Mouse (Mus musculus): ENCODE results near the gene Ntrk2.

- TF ChIP-seq CTCF (conservative IDR thresholded peaks at IDR 0.05; ENCODE audit: low read length) (no peak), POU5F1 (IDR thresholded peaks at IDR 0.05; ENCODE audit: borderline replicate concordance, low read length) (no peak)
Observed at GRCm38 (mm10) chr13:58902313-58902712, 95.9 kb downstream of the Ntrk2 start.

Measured in E14TG2a.4 (cell line).